Mouse (Mus musculus): ENCODE measurements around the gene Elavl3. TPM values are rescaled to one million over a fixed set of nuclear protein-coding genes. Genes with fewer than 3 reads are reported as not detected.
A peak's percentile ranks its signal among the peaks of the same experiment; 100 is the strongest.

Gene Elavl3
- total and polyA plus RNA-seq, 3 experiments: 1.3 to 2.4 (median 2.1) TPM

DNA sequence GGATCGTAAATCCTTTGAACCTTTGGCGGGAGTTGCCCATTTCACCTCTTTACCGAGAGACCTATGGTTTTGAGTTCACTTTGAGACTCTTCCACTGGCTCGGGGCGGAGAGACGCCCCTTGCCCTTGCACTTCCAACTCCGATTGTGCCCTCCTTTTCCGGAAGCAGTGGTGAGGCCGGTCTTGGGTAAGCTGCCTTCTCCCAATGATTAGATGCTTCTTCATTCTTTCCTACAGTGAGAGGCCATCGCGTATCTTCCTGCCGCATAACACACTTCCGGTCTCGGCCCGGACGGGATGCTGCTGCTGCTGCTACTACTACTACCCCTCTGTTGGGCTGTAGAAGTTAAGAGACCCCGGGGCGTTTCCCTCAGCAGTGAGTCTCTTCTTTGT is 48.7 kb downstream of the Elavl3 start:
- no peak for DNase-seq

DNA sequence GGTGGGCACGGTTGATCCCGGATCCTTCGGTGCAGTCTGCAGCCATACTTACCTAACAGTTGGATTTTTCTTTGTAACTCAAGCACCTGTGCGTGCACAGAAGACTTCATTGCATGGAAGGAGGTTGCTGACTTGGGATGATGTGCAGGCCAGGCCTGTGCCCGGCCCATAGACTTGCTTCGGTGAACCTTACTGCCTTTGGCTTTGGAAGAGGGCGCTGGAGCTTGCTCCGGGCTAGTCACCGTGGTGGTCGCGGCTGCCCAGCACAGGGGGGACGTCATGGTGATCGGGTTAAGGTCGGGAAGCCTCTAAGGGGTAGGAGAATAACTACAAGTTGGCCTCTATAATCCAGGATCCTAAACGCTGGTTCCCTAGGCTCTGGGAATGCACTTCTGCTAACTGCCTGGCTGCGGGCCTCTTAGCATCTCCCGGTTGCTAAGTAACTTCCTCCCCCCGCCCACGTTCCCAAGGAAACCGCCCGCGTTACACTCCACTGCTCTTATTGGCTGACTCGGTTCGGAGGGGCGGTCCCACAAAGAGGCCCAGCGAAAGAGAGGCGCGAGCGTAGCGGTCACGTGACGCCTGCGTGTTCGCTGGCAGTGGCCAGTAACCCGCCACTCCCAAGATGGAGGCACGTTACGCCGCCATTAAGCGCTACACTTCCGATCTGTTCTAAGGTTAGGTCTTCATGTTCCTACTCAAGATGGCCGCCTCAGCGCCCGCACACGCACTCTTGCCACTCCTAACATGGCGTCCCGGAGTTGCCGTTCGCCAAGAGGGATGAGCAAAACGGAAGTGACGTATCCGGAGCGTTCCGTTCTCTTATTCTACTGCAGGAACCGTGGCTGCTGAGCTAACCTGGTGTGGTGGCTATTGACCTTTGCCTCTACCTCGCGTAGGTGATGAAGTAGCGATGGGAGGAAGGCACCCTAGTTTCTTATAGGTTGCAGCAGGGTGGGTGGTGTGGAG is 49.3 kb downstream of the Elavl3 start, which contains the start of the genes Ccdc151 and Prkcsh:
Gene Ccdc151, minus strand, starts transcription at position 441 of the 969 bp plus-strand sequence.
Gene Prkcsh, plus strand, starts transcription at position 613 of the 969 bp plus-strand sequence.
- DNase-seq: peak; percentile 100

DNA sequence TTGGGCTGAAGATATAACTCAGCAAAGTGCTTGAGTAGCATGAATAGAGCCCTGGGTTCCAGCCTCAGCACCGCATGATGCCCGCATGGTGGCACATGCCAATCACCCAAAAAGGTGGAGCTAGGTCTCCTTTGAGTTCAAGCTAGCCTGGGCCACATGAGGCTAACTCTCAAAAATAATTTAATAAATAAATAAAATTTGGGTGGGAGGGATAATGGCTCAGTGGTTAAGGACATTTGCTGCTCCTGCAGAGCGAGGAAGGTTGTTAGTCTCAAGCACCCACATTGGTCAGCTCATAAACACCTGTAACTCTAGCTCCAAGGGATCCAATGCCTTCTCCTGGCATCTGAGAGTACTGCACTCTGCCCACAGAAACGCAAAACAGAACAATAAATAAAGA is 50.2 kb downstream of the Elavl3 start:
- DNase-seq: no peak

DNA sequence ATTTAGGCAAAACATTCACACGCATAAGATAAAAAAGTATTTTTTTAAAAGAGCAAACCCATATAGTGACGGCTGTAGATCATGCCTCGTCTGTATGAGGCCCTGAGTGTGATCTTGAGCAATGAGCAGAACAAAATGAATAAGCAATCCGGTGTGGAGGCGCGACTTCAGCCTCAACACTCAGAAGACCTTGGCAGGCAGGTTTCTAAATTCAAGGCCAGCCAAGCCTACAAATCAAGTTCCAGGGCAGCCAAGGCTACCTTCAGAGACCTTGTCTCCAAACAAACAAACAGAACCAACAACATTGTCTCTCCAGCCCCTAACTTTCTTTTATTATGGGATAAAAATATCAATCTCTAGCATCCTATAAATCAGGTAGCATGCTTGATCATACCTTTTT is 51.5 kb downstream of the Elavl3 start:
- DNase-seq: peak; percentile 74

DNA sequence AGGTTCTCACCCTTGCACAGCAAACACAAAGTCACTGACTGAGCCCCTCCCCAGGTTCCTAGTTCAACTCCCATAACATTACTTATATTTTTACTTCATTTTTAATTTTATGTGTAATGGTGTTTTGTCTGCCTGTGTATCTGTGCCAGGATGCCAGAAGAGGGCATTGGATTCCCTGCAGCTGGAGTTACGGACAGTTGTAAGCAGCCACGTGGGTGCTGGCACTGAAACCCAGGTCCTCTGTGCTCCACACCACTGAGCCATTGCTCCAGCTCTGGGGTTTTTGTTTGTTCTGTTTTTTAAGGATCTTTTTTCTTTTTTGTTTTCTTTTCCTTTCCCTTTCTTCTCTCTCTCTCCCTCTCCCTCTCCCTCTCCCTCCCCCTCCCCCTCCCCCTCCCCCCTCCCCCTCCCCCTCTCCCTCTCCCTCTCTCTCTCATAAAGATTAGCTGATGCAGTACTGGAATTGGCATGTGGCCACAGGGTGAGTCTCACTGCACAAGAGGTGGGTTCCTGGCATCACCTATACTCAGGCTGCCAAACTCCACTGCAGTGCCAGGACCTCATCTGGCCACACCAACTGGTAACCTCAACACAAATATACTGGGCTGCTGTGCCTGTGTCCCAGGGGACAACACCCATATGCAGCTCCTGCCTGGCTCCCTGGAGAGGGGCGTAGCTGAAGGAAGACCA is 55.5 kb downstream of the Elavl3 start:
- no peak for DNase-seq

DNA sequence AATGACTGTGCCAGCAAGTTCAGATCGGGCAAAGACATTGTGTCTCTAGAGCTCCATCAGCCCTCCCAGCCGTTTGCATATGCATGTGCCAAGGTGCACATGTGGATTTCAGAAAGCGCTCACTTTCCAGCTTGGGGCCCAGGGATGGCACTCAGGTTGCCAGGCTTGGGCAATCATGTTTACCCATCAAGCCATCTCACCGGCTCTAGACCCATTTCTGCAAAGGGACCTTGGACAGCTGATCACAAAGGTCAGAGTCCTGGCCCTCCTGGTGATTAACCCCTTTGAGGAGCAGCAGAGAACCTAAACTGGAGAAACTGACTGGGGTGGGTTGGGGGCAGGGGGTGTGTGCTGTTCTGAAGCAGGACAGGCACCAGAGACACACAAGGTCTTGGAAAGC is 59.6 kb downstream of the Elavl3 start:
- peak; percentile 41 for DNase-seq

DNA sequence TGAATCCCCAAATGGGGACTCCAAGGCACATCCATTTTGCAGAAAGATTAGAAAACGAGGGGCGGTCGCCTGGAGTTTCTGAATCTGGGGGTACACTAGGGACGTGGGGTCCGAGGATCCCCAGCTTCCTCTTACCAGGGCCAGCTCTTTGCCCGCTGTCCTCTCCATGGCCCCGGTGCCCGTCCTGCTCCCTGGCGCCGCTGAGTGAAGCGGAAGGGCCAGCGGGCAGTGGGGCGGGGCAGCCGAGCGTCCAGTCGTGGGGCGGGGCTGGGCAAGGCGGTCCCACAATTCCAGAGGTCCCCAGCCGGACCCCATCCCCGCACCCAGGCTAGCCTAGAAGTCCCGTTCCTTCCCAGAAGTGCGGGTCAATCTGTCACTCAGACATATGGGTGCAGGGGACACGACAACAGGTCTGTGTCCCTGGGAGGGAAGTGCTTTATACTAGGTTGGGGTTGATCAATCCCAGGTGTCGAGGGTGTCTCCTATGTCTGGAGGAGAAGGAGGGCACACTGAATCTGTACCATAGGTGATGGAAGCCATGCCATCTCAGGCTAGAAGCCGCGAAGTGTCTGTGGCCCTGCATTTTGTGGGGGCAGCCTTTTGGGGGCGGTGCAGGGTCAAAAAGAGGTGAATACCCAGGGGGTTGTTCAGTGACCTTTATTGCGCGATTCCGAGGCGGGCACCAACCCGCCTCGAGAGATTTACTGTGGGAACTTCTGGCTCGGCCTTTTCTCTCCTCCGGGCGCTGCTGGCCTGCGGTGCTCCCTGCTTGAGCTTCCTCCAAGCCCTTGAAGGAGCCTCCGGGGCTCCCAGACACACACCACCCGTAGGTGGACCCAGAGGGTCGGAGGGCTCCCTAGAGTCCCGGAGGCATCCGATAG is 62.4 kb downstream of the Elavl3 start, which contains the start of gene Rgl3:
Gene Rgl3, minus strand, starts transcription at position 217 of the 881 bp plus-strand sequence.
- DNase-seq: peak; percentile 91

DNA sequence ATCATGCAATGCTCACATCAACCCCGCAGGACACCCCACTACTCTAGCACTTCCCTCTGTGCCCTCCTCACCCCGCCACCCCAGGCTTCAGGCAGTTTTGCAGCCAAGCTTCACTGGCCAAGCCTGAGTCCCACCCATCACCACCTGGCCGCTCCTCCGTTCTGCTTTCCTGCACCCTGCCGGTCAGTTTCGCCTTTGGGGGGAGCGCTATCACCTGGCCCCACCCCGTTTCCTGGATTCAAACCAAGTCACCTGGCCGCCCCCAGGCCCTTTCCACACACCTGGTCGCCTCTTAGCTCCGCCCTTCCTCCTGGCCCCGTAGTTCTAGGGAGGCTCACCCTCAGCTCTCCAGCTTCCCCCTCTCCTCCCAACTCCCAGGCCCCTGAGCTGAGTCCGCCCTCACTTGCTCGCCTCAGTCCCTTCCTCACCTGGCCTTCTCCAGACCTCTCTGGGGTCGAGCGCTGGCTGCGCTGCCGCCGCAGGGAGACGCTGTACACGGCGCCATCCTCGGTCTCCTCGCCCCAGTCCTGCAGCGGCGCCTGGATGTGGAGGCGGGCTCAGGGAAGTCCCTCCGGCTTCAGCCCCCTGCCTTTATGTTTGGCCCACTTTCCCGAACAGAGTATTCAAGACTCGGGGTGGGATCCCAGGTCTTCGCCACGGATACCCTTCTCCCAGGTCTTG is 63.3 kb downstream of the Elavl3 start:
- DNase-seq: peak; percentile 35

DNA sequence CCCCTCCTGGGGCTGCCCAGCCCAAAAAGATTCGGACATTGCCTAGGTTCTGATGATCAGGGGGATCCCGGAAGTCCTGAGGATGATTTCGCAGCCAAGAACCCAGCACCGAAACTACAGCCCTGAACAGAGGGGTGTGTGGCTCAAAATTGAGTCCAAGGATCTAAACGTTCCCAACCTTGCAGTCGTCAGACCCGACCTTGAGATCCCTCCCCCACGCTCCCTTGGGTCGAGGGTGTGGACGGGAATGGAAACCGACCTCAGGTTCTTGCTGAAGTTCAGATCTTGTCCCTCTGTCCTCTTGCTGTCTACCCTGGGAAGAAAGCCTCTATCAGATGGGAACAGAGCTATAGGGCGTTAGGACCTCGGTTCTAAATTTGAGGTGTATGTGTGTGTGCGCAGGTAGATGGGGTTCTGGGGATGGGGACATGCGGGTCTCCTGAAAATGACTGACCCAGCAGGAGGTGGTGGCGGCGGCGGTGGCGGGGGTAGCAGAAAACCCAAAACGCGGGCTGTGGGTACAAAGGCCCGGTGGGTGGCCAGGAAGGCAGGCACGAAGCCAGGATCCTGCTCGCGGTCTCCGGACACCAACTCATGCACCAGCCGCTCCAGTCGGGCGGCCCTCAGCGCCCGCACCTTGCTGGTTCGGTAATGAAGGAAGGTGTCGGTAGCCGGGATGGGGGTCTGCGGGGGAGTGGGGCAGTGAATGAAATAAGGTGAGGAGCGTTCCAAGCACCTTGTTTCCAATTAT is 64.1 kb downstream of the Elavl3 start:
- DNase-seq: peak; percentile 60

DNA sequence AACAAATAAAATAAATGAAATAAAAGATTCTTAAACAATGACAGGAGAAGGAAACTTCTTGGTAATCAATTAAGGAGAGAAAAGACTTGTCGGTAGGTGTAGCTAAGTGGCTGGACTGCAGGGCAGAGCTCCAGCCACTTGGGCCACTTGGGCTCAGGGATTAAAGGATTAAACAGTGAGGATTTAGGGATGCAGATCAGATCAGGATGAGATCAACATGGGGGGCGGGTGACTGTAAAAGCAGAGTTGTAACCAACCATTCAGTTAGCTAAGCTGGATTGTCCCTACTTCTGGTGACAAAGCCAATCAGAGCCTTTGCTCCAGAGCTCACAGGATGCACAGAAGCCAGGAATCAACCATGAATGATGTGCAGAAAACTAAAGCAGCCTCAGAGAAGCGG is 67.9 kb downstream of the Elavl3 start:
- DNase-seq: no peak

DNA sequence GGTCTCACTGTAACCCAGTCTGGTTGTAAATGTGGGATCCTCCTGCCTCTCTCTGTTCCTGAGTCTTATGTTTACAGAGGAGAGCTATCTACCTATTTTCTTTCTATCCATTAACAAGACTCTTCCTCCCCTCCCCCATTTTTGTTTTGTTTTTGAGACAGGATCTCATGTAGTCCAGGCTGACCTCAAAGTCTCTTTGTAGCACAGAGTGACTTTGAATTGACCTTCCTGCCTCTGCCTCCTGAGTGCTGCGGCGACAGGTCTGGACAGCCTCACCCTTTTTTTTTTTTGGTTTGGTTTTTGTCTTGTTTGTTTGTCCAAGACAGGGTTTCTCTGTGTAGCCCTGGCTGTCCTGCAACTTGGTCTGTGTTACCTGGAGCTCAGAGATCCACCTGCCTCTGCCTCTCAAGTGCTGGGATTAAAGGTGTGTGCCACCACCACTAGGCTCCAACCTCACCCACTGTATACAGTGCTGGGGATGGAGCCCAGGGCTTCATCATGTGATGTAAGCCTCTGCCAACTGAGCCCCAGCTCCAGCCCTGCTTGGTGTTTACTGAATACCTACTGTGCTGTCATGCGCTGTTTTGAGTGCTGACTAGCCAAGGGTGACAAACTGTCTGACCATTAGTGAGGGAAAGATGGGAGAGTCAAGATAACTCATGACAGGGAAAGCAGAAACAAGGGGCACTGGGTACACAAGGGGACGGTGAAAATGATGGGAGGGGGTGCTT is 73.3 kb downstream of the Elavl3 start:
- no peak for DNase-seq

DNA sequence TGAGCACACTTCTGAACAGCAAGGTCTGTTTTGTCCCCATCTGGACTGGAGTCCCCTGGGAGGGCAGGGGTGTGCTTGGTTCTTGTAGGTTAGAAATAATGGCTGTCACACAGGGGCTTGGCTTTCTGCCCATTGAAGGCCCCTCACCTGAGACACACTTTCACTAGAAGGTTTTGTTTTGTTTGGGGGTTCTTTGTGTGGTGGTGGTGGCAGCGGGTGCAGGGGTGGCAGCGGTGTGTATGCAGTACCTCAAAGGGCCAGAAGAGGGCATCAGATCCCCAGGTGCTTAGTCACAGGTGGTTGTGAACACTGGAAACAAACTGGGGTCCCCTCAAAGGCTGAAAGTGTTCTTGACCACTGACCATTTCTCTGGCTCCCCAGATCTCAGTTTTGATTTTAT is 73.9 kb downstream of the Elavl3 start:
- peak; percentile 49 for DNase-seq

DNA sequence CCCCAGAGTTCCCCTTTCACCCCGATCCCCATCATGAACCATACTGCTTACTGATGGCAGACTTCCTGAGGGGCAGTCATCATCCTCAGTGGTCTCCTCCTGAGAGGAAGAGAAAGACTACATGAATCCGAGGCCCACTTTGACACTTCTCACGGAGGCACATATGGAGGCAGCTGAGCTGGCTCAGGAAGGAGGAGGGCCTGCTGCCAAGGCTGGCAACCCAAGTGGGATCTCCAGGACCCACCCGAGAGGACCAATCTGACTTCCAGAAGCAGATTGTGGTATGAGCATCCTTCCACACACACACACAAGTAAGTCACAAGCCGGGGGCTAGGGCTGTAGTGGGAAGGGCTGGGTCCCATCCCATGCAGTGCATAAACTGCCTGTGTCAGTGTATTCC is 74.5 kb downstream of the Elavl3 start:
- DNase-seq: no peak

DNA sequence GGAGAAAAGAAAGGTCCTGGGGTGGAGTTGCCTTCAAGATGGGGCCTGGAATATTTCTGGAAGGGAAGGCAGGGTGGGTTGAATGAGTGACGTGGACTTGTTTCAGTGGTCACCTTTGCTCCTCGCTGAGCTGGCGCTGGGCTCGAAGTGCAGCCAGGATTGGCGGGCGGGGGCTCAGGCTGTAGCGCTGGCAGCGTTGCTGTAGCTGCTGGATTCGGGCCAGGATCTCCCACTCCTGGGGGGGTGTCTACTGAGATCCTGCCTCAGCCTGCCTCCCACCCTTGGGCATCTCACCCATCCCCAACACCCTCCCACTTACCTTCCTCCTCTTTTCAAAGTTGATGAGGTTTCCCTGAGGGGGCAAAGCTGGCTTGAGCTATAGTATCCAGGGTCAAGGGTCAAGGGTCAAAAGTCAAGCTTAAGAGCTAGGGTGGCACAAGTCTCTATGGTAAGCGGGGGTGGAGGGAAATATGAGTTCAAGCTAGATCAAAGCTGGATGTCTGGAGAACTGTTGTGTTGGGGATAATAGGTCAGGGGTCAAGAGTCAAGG is 75.1 kb downstream of the Elavl3 start:
- no peak for DNase-seq

DNA sequence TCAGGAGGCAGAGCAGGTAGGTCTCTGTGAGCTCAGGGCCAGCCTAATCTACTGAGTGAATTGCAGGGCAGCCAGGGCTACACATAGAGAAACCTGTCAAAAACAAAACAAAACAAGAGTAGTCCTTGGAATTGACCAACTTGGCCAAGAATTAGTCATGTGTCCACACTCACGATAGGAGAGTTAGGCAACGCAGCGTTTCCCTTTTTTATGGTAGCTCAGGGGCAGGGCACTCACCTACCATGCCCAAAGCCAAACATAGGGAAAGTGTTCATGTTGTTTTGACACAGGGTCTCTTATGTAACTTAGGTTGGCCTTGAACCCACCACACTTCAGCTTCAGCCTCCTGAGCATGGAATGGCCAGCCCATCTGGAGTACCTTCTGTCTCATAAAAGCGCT is 82.5 kb downstream of the Elavl3 start:
- DNase-seq: peak; percentile 35

DNA sequence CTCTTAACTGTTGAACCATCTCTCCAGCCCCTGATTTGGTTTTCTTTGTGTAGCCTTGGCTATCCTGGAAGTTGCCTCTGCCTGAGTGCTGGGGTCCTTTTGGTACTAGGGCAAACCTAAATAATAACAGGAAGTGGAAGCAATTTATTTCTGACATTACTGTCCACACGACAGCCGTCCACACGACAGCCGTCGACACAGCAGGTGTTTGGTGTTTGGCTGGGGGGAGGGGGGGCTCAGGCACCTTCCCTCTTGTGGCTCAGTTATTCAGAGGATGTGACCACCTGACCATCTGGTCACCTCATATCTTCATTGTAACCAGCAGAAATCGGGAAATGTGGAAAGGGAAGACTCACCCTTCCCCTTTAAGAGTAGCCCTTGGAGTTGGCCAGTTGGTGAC is 82.9 kb downstream of the Elavl3 start:
- DNase-seq: no peak
